Mouse (Mus musculus): ENCODE results near the gene Nutf2-ps1. TPM values are rescaled to one million over a fixed set of nuclear protein-coding genes. Genes with fewer than 3 reads are reported as not detected.

The Nutf2-ps1 gene
- total RNA-seq, 2 experiments from 2014 or later, result 67.8 to 83.3 TPM

- intact Hi-C loops (cut with DNase I), result no loop called here
- no peak for DNase-seq
- Histone ChIP-seq H3K4me3 (no peak overlapping the region), H3K27ac (no peak overlapping the region)
- TF ChIP-seq CTCF (IDR thresholded peaks at IDR 0.05), result no peak
Observed at GRCm38 (mm10) chr19:53564174-53564573, 24.7 kb downstream of the Nutf2-ps1 start.

- 0 out of 2 replicates have a peak, but pooled peaks have one; percentile 8 for TF ChIP-seq CTCF (IDR thresholded peaks at IDR 0.05)
- intact Hi-C loops (cut with DNase I), result no loop called here
- H3K4me3 ChIP-seq, result no peak overlapping the region
- H3K27ac ChIP-seq, result no peak overlapping the region
- no peak for DNase-seq
Observed at GRCm38 (mm10) chr19:53560436-53560835, 28.4 kb downstream of the Nutf2-ps1 start.

- intact Hi-C loops (cut with DNase I), result loop anchor here (1.0 kb wide), 1 partner anchor 17 kb away; no protein-coding TSS in a partner anchor
- no peak for TF ChIP-seq CTCF (IDR thresholded peaks at IDR 0.05)
- Histone ChIP-seq H3K27ac (peak overlapping the region; percentile 40; the same call in 1 of the 2 replicates), H3K4me3 (peak overlapping the region; percentile 61)
- peak; percentile 44 for DNase-seq
Observed at GRCm38 (mm10) chr19:53557267-53557936, 31.5 kb downstream of the Nutf2-ps1 start.

- intact Hi-C loops (cut with DNase I), result loop anchor here (1.0 kb wide), 1 partner anchor 17 kb away; no protein-coding TSS in a partner anchor
- peak overlapping the region; percentile 61 for H3K4me3 ChIP-seq
- TF ChIP-seq CTCF (IDR thresholded peaks at IDR 0.05), result peak; percentile 35; the same call in 1 of the 2 replicates
- DNase-seq, result no peak
- peak overlapping the region; percentile 40; the same call in 1 of the 2 replicates for H3K27ac ChIP-seq
Observed at GRCm38 (mm10) chr19:53556841-53557240, 32.0 kb downstream of the Nutf2-ps1 start.

GRCm38 (mm10) chr19:53554981-53555616 lies 33.8 kb downstream of the Nutf2-ps1 start:
- TF ChIP-seq CTCF (IDR thresholded peaks at IDR 0.05), result no peak
- intact Hi-C loops (cut with DNase I), result no loop called here
- Histone ChIP-seq H3K27ac (no peak overlapping the region), H3K4me3 (no peak overlapping the region)
- no peak for DNase-seq

GRCm38 (mm10) chr19:53554402-53554801 lies 34.5 kb downstream of the Nutf2-ps1 start:
- TF ChIP-seq CTCF (IDR thresholded peaks at IDR 0.05), result no peak
- no peak overlapping the region for H3K27ac ChIP-seq
- intact Hi-C loops (cut with DNase I), result no loop called here
- H3K4me3 ChIP-seq, result no peak overlapping the region
- DNase-seq, result no peak

GRCm38 (mm10) chr19:53552795-53553194 lies 36.1 kb downstream of the Nutf2-ps1 start:
- no peak overlapping the region for H3K4me3 ChIP-seq
- intact Hi-C loops (cut with DNase I), result no loop called here
- TF ChIP-seq CTCF (IDR thresholded peaks at IDR 0.05), result no peak
- no peak overlapping the region for H3K27ac ChIP-seq
- DNase-seq, result no peak

- Histone ChIP-seq H3K4me3 (no peak overlapping the region), H3K27ac (no peak overlapping the region)
- intact Hi-C loops (cut with DNase I), result no loop called here
- no peak for DNase-seq
- TF ChIP-seq CTCF (IDR thresholded peaks at IDR 0.05), result no peak
Observed at GRCm38 (mm10) chr19:53552216-53552786, 36.6 kb downstream of the Nutf2-ps1 start.

- intact Hi-C loops (cut with DNase I), result no loop called here
- DNase-seq, result no peak
- H3K27ac ChIP-seq, result no peak overlapping the region
- no peak for TF ChIP-seq CTCF (IDR thresholded peaks at IDR 0.05)
- no peak overlapping the region for H3K4me3 ChIP-seq
Observed at GRCm38 (mm10) chr19:53550972-53551371, 37.9 kb downstream of the Nutf2-ps1 start.

- no peak for TF ChIP-seq CTCF (IDR thresholded peaks at IDR 0.05)
Observed at GRCm38 (mm10) chr19:53547597-53547996, 41.3 kb downstream of the Nutf2-ps1 start.

GRCm38 (mm10) chr19:53544923-53545561 lies 43.8 kb downstream of the Nutf2-ps1 start:
- no peak for DNase-seq
- Histone ChIP-seq H3K4me3 (no peak overlapping the region), H3K27ac (no peak overlapping the region)
- intact Hi-C loops (cut with DNase I), result no loop called here
- no peak for TF ChIP-seq CTCF (IDR thresholded peaks at IDR 0.05)

More at GRCm38 (mm10) chr19:53547597-53547996, 41.3 kb downstream of the Nutf2-ps1 start:
- intact Hi-C loops (cut with DNase I), result no loop called here
- no peak overlapping the region for H3K27ac ChIP-seq
- H3K4me3 ChIP-seq, result no peak overlapping the region
- no peak for DNase-seq

GRCm38 (mm10) chr19:53543602-53544001 lies 45.3 kb downstream of the Nutf2-ps1 start:
- intact Hi-C loops (cut with DNase I), result no loop called here
- no peak for TF ChIP-seq CTCF (IDR thresholded peaks at IDR 0.05)
- no peak for DNase-seq
- Histone ChIP-seq H3K27ac (no peak overlapping the region), H3K4me3 (no peak overlapping the region)

- Histone ChIP-seq H3K4me3 (no peak overlapping the region), H3K27ac (no peak overlapping the region)
- TF ChIP-seq CTCF (IDR thresholded peaks at IDR 0.05), result no peak
- intact Hi-C loops (cut with DNase I), result no loop called here
- no peak for DNase-seq
Observed at GRCm38 (mm10) chr19:53539296-53539695, 49.6 kb downstream of the Nutf2-ps1 start.

All from gastrocnemius, adult 2 months (tissue).